Mouse (Mus musculus) liver, embryonic 16.5 days (tissue): ENCODE results near the gene Etl4. TPM values are rescaled to one million over a fixed set of nuclear protein-coding genes. Genes with fewer than 3 reads are reported as not detected.

Experiments used
- ATAC-seq: fragments of 200-750 bp; cut with Nextera tagmentation; 2 replicates; pipeline ENCODE4 v1.8.0; 2017; ENCODE audit warnings: low read depth, mild to moderate bottlenecking, moderate number of reproducible peaks, moderate library complexity
- H3K27ac ChIP-seq: fragments of 300-500 bp; sonication (generic); 2 replicates; pipeline ENCODE4 v1.5.1; 2014; ENCODE audit warnings: mild to moderate bottlenecking, low read length
- H3K27me3 ChIP-seq: fragments of 300-500 bp; sonication (generic); 2 replicates; pipeline ENCODE4 v1.6.1; 2014; ENCODE audit warnings: low read depth, low read length, mixed read lengths; ENCODE audit not compliant: control insufficient read depth, insufficient read depth
- H3K36me3 ChIP-seq: fragments of 300-500 bp; sonication (generic); 2 replicates; pipeline ENCODE4 v1.6.1; 2014; ENCODE audit warnings: mild to moderate bottlenecking; ENCODE audit not compliant: control insufficient read depth, insufficient read depth
- H3K4me1 ChIP-seq: fragments of 300-500 bp; sonication (generic); 2 replicates; pipeline ENCODE4 v1.6.1; 2014; ENCODE audit warnings: low read depth, low read length, mixed read lengths; ENCODE audit not compliant: control insufficient read depth
- H3K4me2 ChIP-seq: fragments of 300-500 bp; sonication (generic); 2 replicates; pipeline ENCODE4 v1.6.1; 2014; ENCODE audit warnings: low read depth, low read length, mixed read lengths
- H3K4me3 ChIP-seq: fragments of 300-500 bp; sonication (generic); 2 replicates; pipeline ENCODE4 v1.5.1; 2014; ENCODE audit warnings: low read depth, mild to moderate bottlenecking, low read length
- H3K9ac ChIP-seq: fragments of 300-500 bp; sonication (generic); 2 replicates; pipeline ENCODE4 v1.6.1; 2014; ENCODE audit warnings: low read depth, low read length
- H3K9me3 ChIP-seq: fragments of 300-500 bp; sonication (generic); replicated peaks from 2 replicates; pipeline ENCODE4 v1.6.1; 2016; ENCODE audit warnings: low read length; ENCODE audit not compliant: control insufficient read depth
- whole genome bisulfite sequencing: fragments of 180-500 bp; shearing (Covaris S2); extraction: QIAGEN DNeasy Blood & Tissue Kit; methylation state at CpG from one replicate; pipeline ENCODE4 v1.1.7; 2014; ENCODE audit not compliant: insufficient replicate concordance; 5-methylcytosine and 5-hydroxymethylcytosine counted together
- polyA plus RNA-seq: library from polyadenylated mRNA; unstranded; fragments of >200 nt; fragmentation: Nextera tagmentation; extraction: Ambion mirVana; gene quantifications from 2 replicates; pipeline ENCODE4 v1.2.1, GENCODE M21; 2015

Etl4 gene
- polyA plus RNA-seq, 1 experiment from 2014 or later: 3.4 TPM

DNA sequence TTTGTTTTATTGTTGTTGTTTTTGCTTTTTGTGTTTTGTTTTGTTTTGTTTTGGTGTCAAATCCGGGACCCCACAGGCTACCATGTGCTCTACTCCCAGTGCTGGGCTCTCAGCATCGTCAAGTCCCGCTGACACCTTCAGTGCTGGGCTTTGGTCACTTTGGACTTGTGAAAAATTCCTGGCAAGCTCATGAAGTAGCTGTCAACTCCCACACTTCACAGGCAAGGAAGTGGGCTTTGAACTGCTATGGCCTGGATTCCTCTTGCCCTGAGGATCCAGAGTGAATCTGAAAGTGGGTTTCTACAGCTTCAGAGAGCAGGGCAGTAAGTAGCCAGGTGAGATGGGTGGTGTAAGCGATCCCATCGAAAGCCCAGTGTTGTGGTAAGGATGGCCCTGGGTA, 649.5 kb downstream of the Etl4 start:
- no peak overlapping the region for H3K4me3 ChIP-seq
- H3K27me3 ChIP-seq: no peaks in the 10 kb centered on the region
- H3K9me3 ChIP-seq: no peaks in the 10 kb centered on the region
- no peaks in the 10 kb centered on the region for H3K4me1 ChIP-seq
- 66% methylated on average over 5 of the region's 5 CpGs for WGBS
- H3K36me3 ChIP-seq: no peaks in the 10 kb centered on the region
- H3K27ac ChIP-seq: no peak overlapping the region
- no peak for ATAC-seq
- H3K9ac ChIP-seq: no peak overlapping the region
- no peak overlapping the region for H3K4me2 ChIP-seq

DNA sequence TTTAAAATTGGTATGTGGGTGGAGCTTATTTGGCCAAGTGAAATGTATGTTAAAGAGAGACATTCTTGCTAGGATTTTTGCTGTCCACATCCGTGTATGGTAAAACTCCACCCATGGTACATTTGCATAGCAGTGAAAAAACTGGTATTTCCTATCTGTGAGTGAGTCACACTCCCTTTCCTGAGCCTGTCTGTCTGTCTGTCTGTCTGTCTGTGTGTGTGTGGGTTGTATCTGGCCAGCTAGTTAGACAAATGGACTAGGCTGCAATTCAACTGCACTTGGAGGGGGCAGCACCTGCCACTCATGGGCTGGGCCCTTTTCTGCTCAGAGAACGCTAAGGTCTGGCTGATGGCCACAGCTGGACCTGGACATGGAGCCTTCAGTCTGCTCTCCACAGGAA, 650.1 kb downstream of the Etl4 start:
- H3K9ac ChIP-seq: no peak overlapping the region
- WGBS: 27% methylated on average over 2 of the region's 2 CpGs
- no peaks in the 10 kb centered on the region for H3K27me3 ChIP-seq
- ATAC-seq: no peak
- H3K9me3 ChIP-seq: no peaks in the 10 kb centered on the region
- no peaks in the 10 kb centered on the region for H3K36me3 ChIP-seq
- H3K27ac ChIP-seq: no peak overlapping the region
- H3K4me3 ChIP-seq: no peak overlapping the region
- H3K4me2 ChIP-seq: no peak overlapping the region
- H3K4me1 ChIP-seq: no peaks in the 10 kb centered on the region

DNA sequence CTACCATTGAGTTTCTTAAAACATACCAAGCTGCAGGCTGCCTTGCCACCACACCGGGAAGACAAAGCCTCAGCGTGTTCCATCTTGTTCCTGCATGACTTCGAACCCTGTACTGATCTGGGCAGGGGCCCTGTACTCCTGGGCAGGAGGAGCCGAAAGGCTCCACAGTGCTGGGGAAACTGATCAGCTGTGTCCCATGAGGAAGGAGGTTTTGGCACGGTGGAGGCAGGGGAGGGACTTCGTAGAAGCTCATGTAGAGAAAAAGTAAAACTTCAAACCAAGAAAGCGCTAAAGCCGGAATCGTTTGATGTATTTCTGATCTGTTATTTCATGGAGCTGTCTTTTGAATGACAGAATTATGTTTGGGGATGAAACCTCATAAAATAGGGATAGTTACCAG, 651.0 kb downstream of the Etl4 start:
- Histone ChIP-seq H3K27ac (no peak overlapping the region), H3K4me3 (no peak overlapping the region), H3K27me3 (no peaks in the 10 kb centered on the region), H3K4me1 (no peaks in the 10 kb centered on the region), H3K9ac (no peak overlapping the region), H3K9me3 (no peaks in the 10 kb centered on the region), H3K36me3 (no peaks in the 10 kb centered on the region), H3K4me2 (no peak overlapping the region)
- ATAC-seq: no peak
- 74% methylated on average over 9 of the region's 9 CpGs for WGBS

DNA sequence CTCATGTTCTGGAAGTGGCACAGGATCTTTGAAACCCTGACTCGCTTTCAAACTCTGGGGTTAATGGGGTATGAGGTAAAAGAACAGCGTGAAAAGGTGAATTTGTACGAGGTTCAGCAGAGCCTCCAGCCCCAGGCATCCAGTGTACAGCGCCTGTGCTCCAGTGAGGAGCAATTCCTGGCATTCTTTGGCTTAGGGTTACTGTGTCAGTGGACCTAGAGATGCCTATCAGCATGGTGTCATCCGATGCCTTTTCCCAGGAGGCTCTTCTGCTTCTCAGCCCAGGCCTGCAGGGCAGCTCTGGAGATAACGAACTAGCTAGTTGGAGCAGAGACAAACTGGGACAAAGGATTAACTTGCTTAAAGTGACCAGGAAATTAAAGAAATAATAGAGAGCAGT, 653.5 kb downstream of the Etl4 start:
- no peak for ATAC-seq
- H3K9me3 ChIP-seq: no peaks in the 10 kb centered on the region
- H3K36me3 ChIP-seq: no peaks in the 10 kb centered on the region
- H3K4me3 ChIP-seq: no peak overlapping the region
- no peaks in the 10 kb centered on the region for H3K27me3 ChIP-seq
- no peaks in the 10 kb centered on the region for H3K4me1 ChIP-seq
- 47% methylated on average over 6 of the region's 6 CpGs for WGBS
- H3K27ac ChIP-seq: no peak overlapping the region
- no peak overlapping the region for H3K4me2 ChIP-seq
- no peak overlapping the region for H3K9ac ChIP-seq

DNA sequence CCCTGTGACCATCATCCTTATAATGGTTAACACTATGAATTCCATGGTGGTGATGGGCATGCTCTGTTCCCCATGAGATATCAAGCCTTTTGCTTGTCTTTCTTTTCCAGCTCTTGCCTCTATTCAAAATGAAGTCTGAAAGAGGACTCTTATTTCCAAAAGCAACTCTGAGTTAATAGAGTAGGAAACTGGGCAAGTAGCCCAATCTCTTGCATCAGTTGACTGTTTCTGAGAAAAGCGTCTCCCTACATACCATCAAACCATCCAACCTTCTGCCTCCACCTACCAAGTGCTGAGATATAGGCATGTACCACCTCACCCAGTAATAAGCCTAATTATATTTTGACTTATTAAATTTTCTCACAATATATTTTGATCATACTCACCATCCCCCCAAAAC, 658.9 kb downstream of the Etl4 start:
- ATAC-seq: no peak
- Histone ChIP-seq H3K9ac (no peak overlapping the region), H3K36me3 (no peaks in the 10 kb centered on the region), H3K27me3 (no peaks in the 10 kb centered on the region), H3K4me2 (no peak overlapping the region), H3K27ac (no peak overlapping the region), H3K4me3 (no peak overlapping the region), H3K4me1 (no peaks in the 10 kb centered on the region), H3K9me3 (no peaks in the 10 kb centered on the region)
- WGBS: 61% methylated on average over 1 of the region's 1 CpGs

DNA sequence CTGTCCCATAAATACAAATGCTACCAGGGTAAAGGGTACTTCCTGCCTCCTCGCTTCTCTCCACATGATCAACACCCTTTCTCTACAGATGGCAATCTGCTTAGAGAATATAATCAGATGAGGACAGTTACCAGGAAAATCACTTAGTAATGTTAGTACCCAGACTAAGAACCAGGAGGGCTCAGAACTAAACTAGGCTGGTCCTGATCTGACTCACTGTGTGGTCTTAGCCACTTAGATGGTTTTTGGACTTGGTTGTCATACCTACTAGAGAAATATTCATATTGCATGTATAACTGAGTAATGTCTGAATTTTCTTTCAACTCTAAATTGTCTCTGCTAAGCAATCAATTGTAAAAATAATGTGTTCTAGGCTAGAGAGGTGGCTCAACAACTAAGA, 662.4 kb downstream of the Etl4 start:
- Histone ChIP-seq H3K4me1 (no peaks in the 10 kb centered on the region), H3K4me2 (no peak overlapping the region), H3K4me3 (no peak overlapping the region), H3K27ac (no peak overlapping the region), H3K9me3 (no peaks in the 10 kb centered on the region), H3K27me3 (no peaks in the 10 kb centered on the region), H3K36me3 (no peaks in the 10 kb centered on the region), H3K9ac (no peak overlapping the region)
- 56% methylated on average over 1 of the region's 1 CpGs for WGBS
- ATAC-seq: no peak

DNA sequence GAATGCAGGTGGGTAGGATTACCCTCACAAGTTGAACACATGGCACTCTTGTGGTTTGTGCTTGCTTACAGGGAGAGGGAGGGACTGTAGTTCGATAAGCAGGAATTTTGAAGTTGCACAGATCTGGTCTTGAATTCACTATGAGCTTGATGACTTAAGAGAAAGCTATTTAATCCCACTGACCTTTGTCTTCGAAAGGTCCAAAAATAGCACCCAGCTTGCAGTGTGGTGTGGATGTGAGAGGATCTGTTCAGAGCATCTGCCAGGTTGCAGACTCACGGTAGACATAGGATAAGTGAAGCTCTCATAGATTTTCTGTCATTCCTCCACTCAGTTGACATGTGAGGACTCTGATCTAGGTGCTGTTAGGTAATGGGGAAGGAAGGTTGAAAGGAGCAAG, 670.8 kb downstream of the Etl4 start:
- Histone ChIP-seq H3K4me1 (no peaks in the 10 kb centered on the region), H3K27me3 (no peaks in the 10 kb centered on the region), H3K27ac (no peak overlapping the region), H3K9me3 (no peaks in the 10 kb centered on the region), H3K36me3 (no peaks in the 10 kb centered on the region), H3K4me2 (no peak overlapping the region), H3K9ac (no peak overlapping the region), H3K4me3 (no peak overlapping the region)
- 58% methylated on average over 3 of the region's 3 CpGs for WGBS
- no peak for ATAC-seq

DNA sequence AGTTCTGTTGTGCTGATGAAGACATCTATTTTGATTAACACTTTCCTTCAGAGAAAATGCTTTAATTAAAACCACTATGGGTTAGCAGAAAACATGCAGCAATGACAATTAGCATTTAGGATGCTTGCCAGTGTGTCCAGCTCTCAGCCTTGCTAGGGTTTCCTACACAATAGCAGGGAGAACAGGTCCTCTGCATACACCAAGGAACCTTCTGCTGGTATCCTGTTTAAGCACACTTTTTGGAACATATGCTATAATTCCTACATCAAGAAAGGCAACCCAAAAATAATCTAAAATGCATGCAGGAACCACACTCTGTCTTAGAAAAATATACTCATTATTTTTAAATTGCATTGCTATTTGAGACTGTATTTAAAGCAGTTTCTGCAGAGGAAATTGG, 673.5 kb downstream of the Etl4 start:
- no peak for ATAC-seq
- Histone ChIP-seq H3K27ac (no peak overlapping the region), H3K9me3 (no peaks in the 10 kb centered on the region), H3K4me2 (no peak overlapping the region), H3K36me3 (no peaks in the 10 kb centered on the region), H3K4me3 (no peak overlapping the region), H3K27me3 (no peaks in the 10 kb centered on the region), H3K9ac (no peak overlapping the region), H3K4me1 (no peaks in the 10 kb centered on the region)

DNA sequence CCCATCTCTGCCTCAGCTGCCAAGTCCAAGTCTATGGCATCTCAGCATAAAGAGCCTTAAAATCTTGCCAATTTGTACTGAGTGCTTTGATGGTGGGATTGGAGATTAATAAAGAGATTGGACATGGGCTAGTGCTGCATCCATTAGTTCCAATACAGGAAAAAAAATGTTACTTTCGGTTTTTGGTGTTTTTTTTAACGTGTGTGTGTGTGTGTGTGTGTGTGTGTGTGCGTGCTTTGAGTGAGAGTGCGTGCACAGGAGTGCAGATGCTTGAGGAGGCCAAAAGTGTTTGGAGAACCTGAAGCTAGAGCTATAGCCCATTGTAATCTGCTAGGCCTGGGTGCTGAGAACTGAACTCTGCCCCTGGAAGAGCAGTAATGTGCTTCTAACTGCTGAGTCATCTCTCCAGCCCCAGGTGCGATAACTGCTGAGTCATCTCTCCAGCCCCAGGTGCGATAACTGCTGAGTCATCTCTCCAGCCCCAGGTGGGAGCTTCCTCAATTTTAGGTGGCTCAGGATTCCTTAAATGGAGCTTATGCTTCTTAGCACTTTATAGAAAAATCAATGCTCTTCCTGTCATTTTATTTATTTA, 674.1 kb downstream of the Etl4 start:
- H3K9ac ChIP-seq: no peak overlapping the region
- no peaks in the 10 kb centered on the region for H3K27me3 ChIP-seq
- H3K9me3 ChIP-seq: no peaks in the 10 kb centered on the region
- H3K4me2 ChIP-seq: no peak overlapping the region
- H3K4me3 ChIP-seq: no peak overlapping the region
- H3K36me3 ChIP-seq: no peaks in the 10 kb centered on the region
- no peaks in the 10 kb centered on the region for H3K4me1 ChIP-seq
- H3K27ac ChIP-seq: no peak overlapping the region
- WGBS: 67% methylated on average over 6 of the region's 6 CpGs
- ATAC-seq: no peak

DNA sequence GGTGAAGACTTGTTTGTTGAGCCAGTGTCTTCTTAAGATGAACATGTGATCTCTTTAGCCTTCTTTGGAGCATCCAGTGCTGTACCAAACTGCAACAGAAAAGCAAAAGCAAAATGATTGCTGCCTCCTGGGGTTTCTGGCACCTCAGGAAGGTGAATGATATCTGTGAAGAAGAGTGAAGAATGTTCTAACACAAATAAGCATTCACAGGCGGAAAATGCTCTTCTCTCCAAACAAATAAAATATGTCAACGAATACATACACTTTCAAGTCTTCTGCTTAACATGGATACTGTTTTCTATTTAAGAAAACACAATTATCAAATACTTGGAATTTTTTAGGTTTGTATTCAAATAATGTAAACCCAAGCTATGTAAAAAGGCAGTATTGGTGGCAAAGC, 678.3 kb downstream of the Etl4 start:
- H3K27ac ChIP-seq: no peak overlapping the region
- H3K36me3 ChIP-seq: no peaks in the 10 kb centered on the region
- ATAC-seq: no peak
- H3K4me1 ChIP-seq: no peaks in the 10 kb centered on the region
- no peaks in the 10 kb centered on the region for H3K27me3 ChIP-seq
- H3K9me3 ChIP-seq: no peaks in the 10 kb centered on the region
- WGBS: 55% methylated on average over 2 of the region's 2 CpGs
- no peak overlapping the region for H3K4me3 ChIP-seq
- H3K9ac ChIP-seq: no peak overlapping the region
- H3K4me2 ChIP-seq: no peak overlapping the region
